Mouse (Mus musculus): ENCODE results near the gene Cpn2. TPM values are rescaled to one million over a fixed set of nuclear protein-coding genes. Genes with fewer than 3 reads are reported as not detected.

Gene Cpn2
- polyA plus RNA-seq (2012; ENCODE audit: insufficient read depth, insufficient read length, missing spikeins): 20.1 and 23.7 TPM in 2 replicates

GRCm38 (mm10) chr16:30267359-30267758, at the start of gene Cpn2:
TSS of gene Cpn2 (minus strand) at chr16:30267499.
- peak within 1 kb of the TSS; percentile 56 for H3K4me3 ChIP-seq (ENCODE audit: insufficient read depth, low read depth, low read length)
- H3K4me1 ChIP-seq (ENCODE audit: control insufficient read depth, insufficient read depth, insufficient read length, low read length): peaks cover 9% of the 10 kb centered on the region
- peak within 1 kb of the TSS; percentile 90 for H3K27ac ChIP-seq (replicated peaks; ENCODE audit: low read depth, low read length)

- H3K4me1 ChIP-seq (ENCODE audit: control insufficient read depth, insufficient read depth, insufficient read length, low read length): peaks cover 9% of the 10 kb centered on the region
- no peak overlapping the region for H3K4me3 ChIP-seq (ENCODE audit: insufficient read depth, low read depth, low read length)
- H3K27ac ChIP-seq (replicated peaks; ENCODE audit: low read depth, low read length): no peak overlapping the region
Measured at GRCm38 (mm10) chr16:30314236-30314635, 46.9 kb upstream of the Cpn2 start.

GRCm38 (mm10) chr16:30310647-30311046, 43.3 kb upstream of the Cpn2 start, which contains the start of gene Gp5:
TSS of gene Gp5 (minus strand) at chr16:30310779.
- peak within 1 kb of the TSS; percentile 55; the same call in 1 of the 2 replicates for H3K4me3 ChIP-seq (ENCODE audit: insufficient read depth, low read depth, low read length)
- H3K27ac ChIP-seq (replicated peaks; ENCODE audit: low read depth, low read length): no peak within 1 kb of the TSS

GRCm38 (mm10) chr16:30310171-30310515, 42.8 kb upstream of the Cpn2 start:
- no peak overlapping the region for H3K27ac ChIP-seq (replicated peaks; ENCODE audit: low read depth, low read length)
- H3K4me1 ChIP-seq (ENCODE audit: control insufficient read depth, insufficient read depth, insufficient read length, low read length): peaks cover 3% of the 10 kb centered on the region; the same call in 1 of the 2 replicates
- H3K4me3 ChIP-seq (ENCODE audit: insufficient read depth, low read depth, low read length): no peak overlapping the region

More at GRCm38 (mm10) chr16:30310647-30311046, 43.3 kb upstream of the Cpn2 start, which contains the start of gene Gp5:
- H3K4me1 ChIP-seq (ENCODE audit: control insufficient read depth, insufficient read depth, insufficient read length, low read length): peaks cover 3% of the 10 kb centered on the region; the same call in 1 of the 2 replicates

- peaks cover 3% of the 10 kb centered on the region; the same call in 1 of the 2 replicates for H3K4me1 ChIP-seq (ENCODE audit: control insufficient read depth, insufficient read depth, insufficient read length, low read length)
- no peak overlapping the region for H3K27ac ChIP-seq (replicated peaks; ENCODE audit: low read depth, low read length)
- H3K4me3 ChIP-seq (ENCODE audit: insufficient read depth, low read depth, low read length): peak overlapping the region; percentile 55
Measured at GRCm38 (mm10) chr16:30309395-30310170, 42.3 kb upstream of the Cpn2 start.

- Histone ChIP-seq H3K27ac (replicated peaks; ENCODE audit: low read depth, low read length) (no peak overlapping the region), H3K4me1 (ENCODE audit: control insufficient read depth, insufficient read depth, insufficient read length, low read length) (peaks cover 3% of the 10 kb centered on the region; the same call in 1 of the 2 replicates), H3K4me3 (ENCODE audit: insufficient read depth, low read depth, low read length) (peak overlapping the region; percentile 55)
Measured at GRCm38 (mm10) chr16:30308616-30309394, 41.5 kb upstream of the Cpn2 start.

- Histone ChIP-seq H3K4me1 (ENCODE audit: control insufficient read depth, insufficient read depth, insufficient read length, low read length) (peaks cover 3% of the 10 kb centered on the region; the same call in 1 of the 2 replicates), H3K27ac (replicated peaks; ENCODE audit: low read depth, low read length) (no peak overlapping the region), H3K4me3 (ENCODE audit: insufficient read depth, low read depth, low read length) (peak overlapping the region; percentile 55)
Measured at GRCm38 (mm10) chr16:30307961-30308615, 40.8 kb upstream of the Cpn2 start.

GRCm38 (mm10) chr16:30307306-30307705, 40.0 kb upstream of the Cpn2 start:
- H3K4me3 ChIP-seq (ENCODE audit: insufficient read depth, low read depth, low read length): no peak overlapping the region
- H3K27ac ChIP-seq (replicated peaks; ENCODE audit: low read depth, low read length): no peak overlapping the region
- H3K4me1 ChIP-seq (ENCODE audit: control insufficient read depth, insufficient read depth, insufficient read length, low read length): peaks cover 3% of the 10 kb centered on the region; the same call in 1 of the 2 replicates

- no peak overlapping the region for H3K27ac ChIP-seq (replicated peaks; ENCODE audit: low read depth, low read length)
- H3K4me1 ChIP-seq (ENCODE audit: control insufficient read depth, insufficient read depth, insufficient read length, low read length): peaks cover 3% of the 10 kb centered on the region; the same call in 1 of the 2 replicates
- H3K4me3 ChIP-seq (ENCODE audit: insufficient read depth, low read depth, low read length): no peak overlapping the region
Measured at GRCm38 (mm10) chr16:30306102-30306501, 38.8 kb upstream of the Cpn2 start.

- Histone ChIP-seq H3K27ac (replicated peaks; ENCODE audit: low read depth, low read length) (no peak overlapping the region), H3K4me3 (ENCODE audit: insufficient read depth, low read depth, low read length) (no peak overlapping the region), H3K4me1 (ENCODE audit: control insufficient read depth, insufficient read depth, insufficient read length, low read length) (no peaks in the 10 kb centered on the region; the same call in 1 of the 2 replicates)
Measured at GRCm38 (mm10) chr16:30304236-30304635, 36.9 kb upstream of the Cpn2 start.

GRCm38 (mm10) chr16:30303411-30303810, 36.1 kb upstream of the Cpn2 start:
- no peaks in the 10 kb centered on the region; the same call in 1 of the 2 replicates for H3K4me1 ChIP-seq (ENCODE audit: control insufficient read depth, insufficient read depth, insufficient read length, low read length)
- no peak overlapping the region for H3K27ac ChIP-seq (replicated peaks; ENCODE audit: low read depth, low read length)
- no peak overlapping the region for H3K4me3 ChIP-seq (ENCODE audit: insufficient read depth, low read depth, low read length)

GRCm38 (mm10) chr16:30302686-30303085, 35.4 kb upstream of the Cpn2 start:
- H3K4me3 ChIP-seq (ENCODE audit: insufficient read depth, low read depth, low read length): no peak overlapping the region
- no peaks in the 10 kb centered on the region for H3K4me1 ChIP-seq (ENCODE audit: control insufficient read depth, insufficient read depth, insufficient read length, low read length)
- H3K27ac ChIP-seq (replicated peaks; ENCODE audit: low read depth, low read length): no peak overlapping the region

- no peaks in the 10 kb centered on the region for H3K4me1 ChIP-seq (ENCODE audit: control insufficient read depth, insufficient read depth, insufficient read length, low read length)
- no peak overlapping the region for H3K4me3 ChIP-seq (ENCODE audit: insufficient read depth, low read depth, low read length)
- no peak overlapping the region for H3K27ac ChIP-seq (replicated peaks; ENCODE audit: low read depth, low read length)
Measured at GRCm38 (mm10) chr16:30299711-30300277, 32.5 kb upstream of the Cpn2 start.

- Histone ChIP-seq H3K4me3 (ENCODE audit: insufficient read depth, low read depth, low read length) (no peak overlapping the region), H3K4me1 (ENCODE audit: control insufficient read depth, insufficient read depth, insufficient read length, low read length) (no peaks in the 10 kb centered on the region), H3K27ac (replicated peaks; ENCODE audit: low read depth, low read length) (no peak overlapping the region)
Measured at GRCm38 (mm10) chr16:30297450-30297849, 30.2 kb upstream of the Cpn2 start.
